Mouse (Mus musculus): Measurements from ENCODE around the gene Efcab3. TPM values are rescaled to one million over a fixed set of nuclear protein-coding genes. Genes with fewer than 3 reads are reported as not detected.
A peak's percentile ranks its signal among the peaks of the same experiment; 100 is the strongest.
"Not testable (repeated sequence)": the region's sequence is repeated elsewhere in the genome, so short reads cannot be mapped to it uniquely, and the experiment has no call there.

Efcab3 gene
- 1.0 and 1.5 TPM in 2 replicates for polyA plus RNA-seq (2012; rRNA removed)

GRCm38 (mm10) chr11:105063292-105063691 is at the start of gene Efcab3:
Efcab3 (plus strand) TSS chr11:105063592.
- Histone ChIP-seq H3K4me3 (ENCODE audit: insufficient read depth, low read length) (no peak within 1 kb of the TSS), H3K4me1 (ENCODE audit: control insufficient read depth, insufficient read depth, low read length) (no peaks in the 10 kb centered on the region)
- TF ChIP-seq POLR2A (IDR thresholded peaks at IDR 0.05; ENCODE audit: extremely low read depth, insufficient read depth, low read length) (no peak), CTCF (IDR thresholded peaks at IDR 0.05; ENCODE audit: extremely low read depth, insufficient read depth, low read length) (no peak)

DNA sequence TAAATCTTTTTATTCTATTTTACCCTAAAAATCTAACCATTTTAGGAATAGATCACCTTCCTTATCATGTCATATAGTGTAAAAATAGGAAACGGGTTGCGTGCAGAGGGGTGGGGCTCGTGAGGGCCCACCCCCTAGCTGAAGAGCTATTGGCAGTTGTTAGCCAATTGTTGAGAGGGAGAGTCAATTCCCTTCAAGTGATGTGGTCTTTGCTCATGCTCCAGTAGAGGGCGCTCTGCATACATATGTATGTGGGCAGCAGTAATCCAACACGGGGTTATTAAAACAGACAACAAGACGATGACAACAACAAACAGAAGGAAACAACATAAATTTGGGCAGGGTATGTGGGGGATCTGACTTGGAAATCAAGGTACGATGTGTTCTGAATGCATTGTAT is 42.3 kb upstream of the Efcab3 start:
- TF ChIP-seq CTCF (IDR thresholded peaks at IDR 0.05; ENCODE audit: extremely low read depth, insufficient read depth, low read length) (0 out of 2 replicates have a peak, but pooled peaks have one; percentile 4), POLR2A (IDR thresholded peaks at IDR 0.05; ENCODE audit: extremely low read depth, insufficient read depth, low read length) (no peak)
- H3K4me1 ChIP-seq (ENCODE audit: control insufficient read depth, insufficient read depth, low read length) = no peaks in the 10 kb centered on the region
- H3K4me3 ChIP-seq (ENCODE audit: insufficient read depth, low read length) = no peak overlapping the region

More at GRCm38 (mm10) chr11:105063292-105063691, at the start of gene Efcab3:
- no peak within 1 kb of the TSS for H3K27ac ChIP-seq (ENCODE audit: insufficient read depth, low read length)

GRCm38 (mm10) chr11:105028744-105029348 is 34.5 kb upstream of the Efcab3 start:
- TF ChIP-seq POLR2A (IDR thresholded peaks at IDR 0.05; ENCODE audit: extremely low read depth, insufficient read depth, low read length) = no peak
- no peak for TF ChIP-seq CTCF (IDR thresholded peaks at IDR 0.05; ENCODE audit: extremely low read depth, insufficient read depth, low read length)
- Histone ChIP-seq H3K4me3 (ENCODE audit: insufficient read depth, low read length) (no peak overlapping the region), H3K27ac (ENCODE audit: insufficient read depth, low read length) (no peak overlapping the region)

More for the DNA sequence above, 42.3 kb upstream of the Efcab3 start:
- no peak overlapping the region for H3K27ac ChIP-seq (ENCODE audit: insufficient read depth, low read length)

GRCm38 (mm10) chr11:105029525-105029924 is 33.9 kb upstream of the Efcab3 start:
- TF ChIP-seq POLR2A (IDR thresholded peaks at IDR 0.05; ENCODE audit: extremely low read depth, insufficient read depth, low read length) (no peak), CTCF (IDR thresholded peaks at IDR 0.05; ENCODE audit: extremely low read depth, insufficient read depth, low read length) (no peak)
- H3K4me3 ChIP-seq (ENCODE audit: insufficient read depth, low read length) = no peak overlapping the region
- no peaks in the 10 kb centered on the region for H3K4me1 ChIP-seq (ENCODE audit: control insufficient read depth, insufficient read depth, low read length)
- no peak overlapping the region for H3K27ac ChIP-seq (ENCODE audit: insufficient read depth, low read length)

More at GRCm38 (mm10) chr11:105028744-105029348, 34.5 kb upstream of the Efcab3 start:
- H3K4me1 ChIP-seq (ENCODE audit: control insufficient read depth, insufficient read depth, low read length) = no peaks in the 10 kb centered on the region

GRCm38 (mm10) chr11:105030229-105030628 is 33.2 kb upstream of the Efcab3 start:
- Histone ChIP-seq H3K4me3 (ENCODE audit: insufficient read depth, low read length) (no peak overlapping the region), H3K4me1 (ENCODE audit: control insufficient read depth, insufficient read depth, low read length) (no peaks in the 10 kb centered on the region), H3K27ac (ENCODE audit: insufficient read depth, low read length) (no peak overlapping the region)
- TF ChIP-seq CTCF (IDR thresholded peaks at IDR 0.05; ENCODE audit: extremely low read depth, insufficient read depth, low read length) = no peak
- no peak for TF ChIP-seq POLR2A (IDR thresholded peaks at IDR 0.05; ENCODE audit: extremely low read depth, insufficient read depth, low read length)

DNA sequence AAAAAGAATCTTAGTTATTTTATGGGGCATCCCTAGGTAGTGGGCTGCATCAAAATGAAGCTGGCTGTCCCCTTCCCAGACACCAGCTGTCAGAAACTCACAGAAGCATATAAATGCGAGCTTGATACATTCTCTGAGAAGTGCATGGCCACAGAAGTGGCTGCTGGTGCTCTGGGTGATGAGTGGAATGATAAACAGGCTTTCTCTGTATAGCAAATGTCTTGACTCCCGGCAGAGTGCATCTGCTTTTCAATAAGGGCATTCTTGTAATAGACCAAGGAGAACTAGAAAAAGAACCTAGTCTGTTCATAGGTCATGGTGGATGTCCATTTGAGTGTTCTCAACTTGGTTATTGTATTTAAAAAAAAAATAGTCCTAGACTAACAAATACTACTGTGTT is 32.3 kb upstream of the Efcab3 start:
- TF ChIP-seq POLR2A (IDR thresholded peaks at IDR 0.05; ENCODE audit: extremely low read depth, insufficient read depth, low read length) = no peak
- TF ChIP-seq CTCF (IDR thresholded peaks at IDR 0.05; ENCODE audit: extremely low read depth, insufficient read depth, low read length) = no peak
- no peak overlapping the region for H3K4me3 ChIP-seq (ENCODE audit: insufficient read depth, low read length)
- no peak overlapping the region for H3K27ac ChIP-seq (ENCODE audit: insufficient read depth, low read length)
- H3K4me1 ChIP-seq (ENCODE audit: control insufficient read depth, insufficient read depth, low read length) = no peaks in the 10 kb centered on the region

GRCm38 (mm10) chr11:105035081-105035480 is 28.3 kb upstream of the Efcab3 start:
- no peak overlapping the region for H3K27ac ChIP-seq (ENCODE audit: insufficient read depth, low read length)
- H3K4me1 ChIP-seq (ENCODE audit: control insufficient read depth, insufficient read depth, low read length) = no peaks in the 10 kb centered on the region
- no peak overlapping the region for H3K4me3 ChIP-seq (ENCODE audit: insufficient read depth, low read length)
- TF ChIP-seq POLR2A (IDR thresholded peaks at IDR 0.05; ENCODE audit: extremely low read depth, insufficient read depth, low read length) (no peak), CTCF (IDR thresholded peaks at IDR 0.05; ENCODE audit: extremely low read depth, insufficient read depth, low read length) (no peak)

DNA sequence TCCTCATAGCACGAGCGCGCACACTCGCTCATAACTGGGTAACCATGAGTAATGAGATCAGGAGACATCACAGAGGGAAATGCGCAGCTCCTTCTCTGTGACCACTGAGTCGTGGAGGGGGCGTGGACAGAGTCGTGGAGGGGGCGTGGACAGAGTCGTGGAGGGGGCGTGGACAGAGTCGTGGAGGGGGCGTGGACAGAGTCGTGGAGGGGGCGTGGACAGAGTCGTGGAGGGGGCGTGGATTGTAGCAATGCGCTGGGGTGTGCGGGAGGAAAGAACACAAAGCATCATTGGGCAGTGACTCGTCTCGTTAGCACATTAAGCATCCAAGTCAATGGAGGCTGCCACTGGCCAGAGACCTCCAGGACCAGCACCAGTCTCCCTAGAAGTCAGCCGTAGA is 49.1 kb downstream of the Efcab3 start:
- H3K4me1 ChIP-seq (ENCODE audit: control insufficient read depth, insufficient read depth, low read length); H3K4me3 ChIP-seq (ENCODE audit: insufficient read depth, low read length); H3K27ac ChIP-seq (ENCODE audit: insufficient read depth, low read length): not testable (repeated sequence)

- TF ChIP-seq CTCF (IDR thresholded peaks at IDR 0.05; ENCODE audit: extremely low read depth, insufficient read depth, low read length) (no peak), POLR2A (IDR thresholded peaks at IDR 0.05; ENCODE audit: extremely low read depth, insufficient read depth, low read length) (no peak)
- no peaks in the 10 kb centered on the region for H3K4me1 ChIP-seq (ENCODE audit: control insufficient read depth, insufficient read depth, low read length)
- no peak overlapping the region for H3K27ac ChIP-seq (ENCODE audit: insufficient read depth, low read length)
- H3K4me3 ChIP-seq (ENCODE audit: insufficient read depth, low read length) = no peak overlapping the region
Observed at GRCm38 (mm10) chr11:105117814-105118213, 54.4 kb downstream of the Efcab3 start.

- Histone ChIP-seq H3K4me3 (ENCODE audit: insufficient read depth, low read length) (no peak overlapping the region), H3K27ac (ENCODE audit: insufficient read depth, low read length) (no peak overlapping the region), H3K4me1 (ENCODE audit: control insufficient read depth, insufficient read depth, low read length) (no peaks in the 10 kb centered on the region)
- TF ChIP-seq CTCF (IDR thresholded peaks at IDR 0.05; ENCODE audit: extremely low read depth, insufficient read depth, low read length) (no peak), POLR2A (IDR thresholded peaks at IDR 0.05; ENCODE audit: extremely low read depth, insufficient read depth, low read length) (no peak)
Observed at GRCm38 (mm10) chr11:105120551-105121061, 57.2 kb downstream of the Efcab3 start.

GRCm38 (mm10) chr11:105121792-105122191 is 58.4 kb downstream of the Efcab3 start:
- H3K27ac ChIP-seq (ENCODE audit: insufficient read depth, low read length) = not testable (repeated sequence)

More at GRCm38 (mm10) chr11:105121792-105122191, 58.4 kb downstream of the Efcab3 start:
- not testable (repeated sequence) for H3K4me3 ChIP-seq (ENCODE audit: insufficient read depth, low read length); H3K4me1 ChIP-seq (ENCODE audit: control insufficient read depth, insufficient read depth, low read length)

Measured in cortical plate, adult 2 months (tissue).